Mouse (Mus musculus) heart, adult 2 months (tissue): ENCODE measurements around the gene Phospho1. TPM values are rescaled to one million over a fixed set of nuclear protein-coding genes. Genes with fewer than 3 reads are reported as not detected.
A peak's percentile ranks its signal among the peaks of the same experiment; 100 is the strongest.

Experiments
- DNase-seq, 2 experiments: peaks; one replicate each; pipeline ENCODE4 v3.0.0; 2021
- H3K27ac ChIP-seq: fragments of 200-600 bp; 2 replicates; pipeline ENCODE4 v1.8.1; 2022
- H3K27me3 ChIP-seq: fragments of 200-500 bp; 2 replicates; pipeline ENCODE4 v1.6.1; 2012; ENCODE audit warnings: mild to moderate bottlenecking, low read length, inconsistent platforms, mixed read lengths; ENCODE audit not compliant: control insufficient read depth, insufficient read depth
- H3K36me3 ChIP-seq: fragments of 200-500 bp; 2 replicates; pipeline ENCODE4 v1.6.1; 2012; ENCODE audit warnings: low read length, inconsistent platforms; ENCODE audit not compliant: control insufficient read depth, insufficient read depth
- H3K4me1 ChIP-seq: fragments of 200-500 bp; 2 replicates; pipeline ENCODE4 v1.6.1; 2011; ENCODE audit warnings: low read length; ENCODE audit not compliant: control insufficient read depth, insufficient read depth
- H3K4me3 ChIP-seq: fragments of 200-600 bp; 2 replicates; pipeline ENCODE4 v1.8.1; 2022
- H3K79me2 ChIP-seq: fragments of 200-500 bp; replicated peaks from 2 replicates; pipeline ENCODE4 v1.6.1; 2012; ENCODE audit warnings: mild to moderate bottlenecking, inconsistent platforms, low read length, moderate library complexity, mixed read lengths; ENCODE audit not compliant: control insufficient read depth, insufficient read depth
- H3K9ac ChIP-seq: fragments of 200-500 bp; 2 replicates; pipeline ENCODE4 v1.6.1; 2012; ENCODE audit warnings: low read depth, mild to moderate bottlenecking, control low read depth, inconsistent platforms, low read length, mixed read lengths
- CTCF ChIP-seq: fragments of 200-600 bp; IDR thresholded peaks from 2 replicates; pipeline ENCODE4 v1.8.1; 2022; ENCODE audit warnings: antibody characterized with exemption, mild to moderate bottlenecking, moderate library complexity
- EP300 ChIP-seq: fragments of 200-500 bp; IDR thresholded peaks from 2 replicates; pipeline ENCODE4 v1.6.1; 2011; ENCODE audit warnings: low read depth, low read length, control low read depth; ENCODE audit not compliant: insufficient read depth
- POLR2A ChIP-seq: fragments of 200-500 bp; IDR thresholded peaks from 2 replicates; pipeline ENCODE4 v1.6.1; 2011; ENCODE audit warnings: mild to moderate bottlenecking, low read depth, low read length, control low read depth; ENCODE audit not compliant: insufficient read depth
- WGBS: fragments of 180-500 bp; shearing (Covaris S2); methylation state at CpG from one replicate; pipeline ENCODE4 v1.1.7; 2018; 5-methylcytosine and 5-hydroxymethylcytosine counted together
- intact Hi-C: fragments of 180-260 bp; cut with DNase I; formaldehyde crosslinking; loops from one replicate; pipeline ENCODE4 v1.15.1; 2025
- polyA plus RNA-seq: library from polyadenylated mRNA; depleted of rRNA; stranded (reverse); fragments of >200 nt; gene quantifications from 2 replicates; pipeline ENCODE4 v1.2.3, GENCODE M21; 2012
- total RNA-seq, 2 experiments: library from RNA; stranded (reverse); gene quantifications; 2 replicates each; pipeline ENCODE4 v1.2.3; 2021

The Phospho1 gene
- total and polyA plus RNA-seq, 3 experiments: 181 to 244 (median 206) TPM

GRCm38 (mm10) chr11:95853684-95854083 lies 29.4 kb downstream of the Phospho1 start:
- peak; percentile 75 to 82 for DNase-seq
- intact Hi-C loops: loop anchor here (1.0 to 2.0 kb wide), 2 partner anchors 26 to 83 kb away; no protein-coding TSS in a partner anchor
- WGBS: 32% methylated on average over 5 of the region's 5 CpGs
- no peaks in the 10 kb centered on the region for H3K36me3 ChIP-seq
- H3K4me1 ChIP-seq: no peaks in the 10 kb centered on the region
- TF ChIP-seq CTCF (peak; percentile 97), EP300 (peak; percentile 91), POLR2A (no peak)
- H3K4me3 ChIP-seq: no peak overlapping the region
- no peaks in the 10 kb centered on the region for H3K79me2 ChIP-seq
- no peak overlapping the region for H3K27ac ChIP-seq
- H3K9ac ChIP-seq: no peak overlapping the region
- H3K27me3 ChIP-seq: no peaks in the 10 kb centered on the region

- Histone ChIP-seq H3K4me1 (peaks cover 2% of the 10 kb centered on the region), H3K36me3 (peaks cover 2% of the 10 kb centered on the region; the same call in 1 of the 2 replicates), H3K27ac (no peak overlapping the region), H3K4me3 (no peak overlapping the region), H3K9ac (no peak overlapping the region), H3K27me3 (no peaks in the 10 kb centered on the region), H3K79me2 (no peaks in the 10 kb centered on the region)
- TF ChIP-seq CTCF (no peak), POLR2A (no peak), EP300 (no peak)
- intact Hi-C loops: loop anchor here (5.0 kb wide), 1 partner anchor 170 kb away; no protein-coding TSS in a partner anchor
- no peak for DNase-seq
- whole genome bisulfite sequencing: 80% methylated on average over 4 of the region's 4 CpGs
Observed at GRCm38 (mm10) chr11:95857306-95857705, 33.0 kb downstream of the Phospho1 start.

GRCm38 (mm10) chr11:95857716-95858527 lies 33.6 kb downstream of the Phospho1 start:
- Histone ChIP-seq H3K9ac (peak overlapping the region; percentile 80), H3K4me3 (peak overlapping the region; percentile 86), H3K27ac (peak overlapping the region; percentile 82), H3K4me1 (peaks cover 2% of the 10 kb centered on the region), H3K79me2 (no peaks in the 10 kb centered on the region), H3K36me3 (peaks cover 2% of the 10 kb centered on the region; the same call in 1 of the 2 replicates), H3K27me3 (no peaks in the 10 kb centered on the region)
- TF ChIP-seq CTCF: no peak
- TF ChIP-seq EP300: no peak
- TF ChIP-seq POLR2A: no peak
- WGBS: 23% methylated on average over 21 of the region's 21 CpGs
- intact Hi-C loops: loop anchor here (5.0 kb wide), 1 partner anchor 171 kb away; no protein-coding TSS in a partner anchor
- DNase-seq: no peak

GRCm38 (mm10) chr11:95858528-95859467 lies 34.5 kb downstream of the Phospho1 start:
- H3K36me3 ChIP-seq: peaks cover 2% of the 10 kb centered on the region; the same call in 1 of the 2 replicates
- TF ChIP-seq EP300 (peak; percentile 87), POLR2A (no peak; the same call in none of the 2 replicates)
- H3K27ac ChIP-seq: peak overlapping the region; percentile 82
- DNase-seq: peak; percentile 97 to 98
- peaks cover 2% of the 10 kb centered on the region for H3K4me1 ChIP-seq
- intact Hi-C loops: loop anchor here (5.0 kb wide), 1 partner anchor 171 kb away; no protein-coding TSS in a partner anchor
- no peaks in the 10 kb centered on the region for H3K79me2 ChIP-seq
- H3K27me3 ChIP-seq: no peaks in the 10 kb centered on the region
- peak overlapping the region; percentile 86 for H3K4me3 ChIP-seq
- peak overlapping the region; percentile 80 for H3K9ac ChIP-seq
- WGBS: under 1% methylated on average over 58 of the region's 58 CpGs

- Histone ChIP-seq H3K4me3 (peak overlapping the region; percentile 86), H3K27ac (peak overlapping the region; percentile 82), H3K36me3 (peaks cover 2% of the 10 kb centered on the region; the same call in 1 of the 2 replicates), H3K27me3 (no peaks in the 10 kb centered on the region), H3K9ac (peak overlapping the region; percentile 76), H3K4me1 (peaks cover 2% of the 10 kb centered on the region), H3K79me2 (no peaks in the 10 kb centered on the region)
- no peak for DNase-seq
- TF ChIP-seq CTCF: no peak
- TF ChIP-seq EP300: 0 out of 2 replicates have a peak, but pooled peaks have one; percentile 35
- intact Hi-C loops: loop anchor here (5.0 kb wide), 1 partner anchor 172 kb away; no protein-coding TSS in a partner anchor
- WGBS: 0% methylated on average over 35 of the region's 35 CpGs
Observed at GRCm38 (mm10) chr11:95859468-95859855, 35.2 kb downstream of the Phospho1 start.
